Mouse (Mus musculus): ENCODE measurements around the gene Plekha1.

DNA sequence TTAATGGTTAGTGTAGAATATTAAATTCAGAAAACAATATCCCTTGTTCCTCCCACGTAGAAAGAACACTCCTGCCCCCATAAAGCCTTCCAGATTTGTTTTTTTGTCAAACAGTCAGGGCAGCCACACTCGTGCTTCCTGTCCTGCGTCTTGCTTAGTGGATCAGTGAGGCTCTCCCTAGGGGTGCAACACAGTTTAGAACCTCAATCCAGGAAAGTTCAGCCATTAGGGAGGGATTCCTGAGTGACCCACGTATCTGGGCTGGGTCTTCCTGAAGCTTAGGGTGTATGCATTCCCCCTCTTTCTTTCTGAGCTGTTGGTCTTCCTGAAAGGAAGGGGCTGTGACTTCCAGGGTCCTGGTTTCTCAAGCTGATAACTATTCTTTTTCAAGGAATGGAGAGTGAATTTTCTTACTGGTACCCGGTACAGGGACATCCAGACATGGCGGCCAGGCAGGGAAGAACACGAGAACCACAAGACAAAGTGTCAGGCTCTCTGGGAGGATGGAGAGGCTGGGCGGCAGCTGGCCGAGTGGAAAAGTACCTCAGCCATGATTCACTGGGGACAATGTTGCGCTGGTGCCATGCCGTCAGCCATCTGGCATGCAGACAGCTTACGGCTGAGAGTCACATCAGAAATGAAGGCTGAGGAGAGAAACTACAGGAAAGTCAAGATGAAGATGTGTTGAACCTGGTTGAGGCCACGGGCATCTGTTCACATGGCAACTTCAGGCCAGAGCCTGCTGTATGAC, 57.6 kb downstream of the Plekha1 start:
- TF ChIP-seq CTCF (conservative IDR thresholded peaks at IDR 0.05; ENCODE audit: low read length) (no peak), NANOG (IDR thresholded peaks at IDR 0.05; ENCODE audit: borderline replicate concordance, low read length) (no peak)
